Mouse (Mus musculus): ENCODE measurements around the gene Gm7298. TPM values are rescaled to one million over a fixed set of nuclear protein-coding genes. Genes with fewer than 3 reads are reported as not detected.

The Gm7298 gene
- not detected in 2 replicates for polyA plus RNA-seq (2012; rRNA removed)

GRCm38 (mm10) chr6:121732632-121733031, at the start of gene Gm7298:
Gm7298 (plus strand) TSS chr6:121732932.

GRCm38 (mm10) chr6:121838271-121838670, 105.5 kb downstream of the Gm7298 start, which contains the start of gene Mug1:
Mug1 (plus strand) TSS chr6:121838541.

Other genes with a start within 250 kb of the Gm7298 start
- gene A2m, start 97.6 kb upstream of the Gm7298 start, polyA plus RNA-seq (2012; rRNA removed), result 440 and 591 TPM in 2 replicates
- gene Mug1, start 105.6 kb downstream of the Gm7298 start, polyA plus RNA-seq (2012; rRNA removed), result 0.36 and 3.1 TPM in 2 replicates

All from liver, embryonic 18 days (tissue).